8 mouse cellular contexts compared by ENCODE assay signal in the genomic region with DNA sequence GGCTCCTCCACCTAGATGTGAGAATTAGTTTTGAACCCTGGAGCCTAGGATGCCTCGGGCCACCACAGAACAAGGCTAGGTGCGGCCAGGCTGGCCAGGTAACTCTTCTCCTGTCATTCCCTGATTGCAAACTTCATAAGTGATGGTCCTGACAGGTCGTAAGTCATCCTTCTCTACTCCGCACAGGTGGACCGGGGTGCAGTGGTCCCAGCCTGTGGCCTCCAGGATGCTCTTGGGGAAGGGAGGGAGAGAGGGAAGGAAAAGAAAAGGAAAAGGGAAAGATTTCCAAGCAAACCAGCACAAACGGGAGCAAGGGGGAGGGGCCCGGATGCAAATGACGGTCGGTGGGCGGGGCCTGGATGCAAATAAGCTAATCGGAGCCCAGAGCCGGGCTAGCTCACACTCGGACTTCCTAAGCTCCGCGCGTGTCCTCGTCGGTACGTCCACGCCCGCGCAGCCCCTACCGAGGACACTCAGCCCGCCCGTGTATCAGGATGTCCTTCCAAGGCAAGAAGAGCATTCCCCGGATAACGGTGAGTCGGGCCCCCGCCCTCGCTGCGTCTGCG. TPM values are rescaled to one million over a fixed set of nuclear protein-coding genes. Genes with fewer than 3 reads are reported as not detected.
DNase-seq lines count a peak whose midpoint lies in the region; ATAC-seq and TF ChIP-seq lines count a peak whose summit lies in the region.
"Had no signal": no experiment of that assay in that cellular context is flagged by ENCODE, and none has a peak within 500 bp of the region (broad histone marks: within the 10 kb centered on the region; RNA-seq: fewer than 3 reads in every experiment).

A gene (plus strand): TSS at position 373 of the 566 bp plus-strand sequence.

- H3K9me3 ChIP-seq in kidney, embryonic 15.5 days (replicated peaks) = 0 out of 2 replicates have a peak, but pooled peaks cover 2% of the 10 kb centered on the region
- no peaks in the 10 kb centered on the region for H3K9me3 ChIP-seq in limb, embryonic 12.5 days
- no peaks in the 10 kb centered on the region for H3K9me3 ChIP-seq in midbrain, postnatal 0 days (ENCODE audit: low read length)

- H3K4me2 ChIP-seq in kidney, embryonic 15.5 days = peak within 1 kb of the TSS; percentile 97
- H3K4me2 ChIP-seq in limb, embryonic 12.5 days = peak within 1 kb of the TSS; percentile 82
- H3K4me2 ChIP-seq in midbrain, postnatal 0 days (ENCODE audit: low read depth, low read length, poor library complexity, severe bottlenecking) = peak within 1 kb of the TSS; percentile 80

- peak within 1 kb of the TSS; percentile 51 for H3K9ac ChIP-seq in kidney, embryonic 15.5 days
- H3K9ac ChIP-seq in limb, embryonic 12.5 days (replicated peaks) = peak within 1 kb of the TSS; percentile 75
- peak within 1 kb of the TSS; percentile 94 for H3K9ac ChIP-seq in midbrain, postnatal 0 days (replicated peaks; ENCODE audit: low read length, poor library complexity, severe bottlenecking)

- 7% methylated on average over 32 of the region's 32 CpGs for WGBS in kidney, embryonic 15.5 days
- WGBS in limb, embryonic 12.5 days = 7% methylated on average over 32 of the region's 32 CpGs
- 9% methylated on average over 26 of the region's 32 CpGs for WGBS in midbrain, postnatal 0 days

- peak; percentile 78 for ATAC-seq in kidney, embryonic 15.5 days (replicated peaks; ENCODE audit: low FRiP score)
- ATAC-seq in limb, embryonic 12.5 days (ENCODE audit: insufficient number of reproducible peaks, insufficient read depth, low FRiP score, low TSS enrichment, low read depth) = peak; percentile 80
- peak; percentile 81 for ATAC-seq in midbrain, postnatal 0 days (ENCODE audit: low FRiP score)

- peak within 1 kb of the TSS; percentile 69 for H3K4me3 ChIP-seq in kidney, embryonic 15.5 days (replicated peaks)
- H3K4me3 ChIP-seq in limb, embryonic 12.5 days (replicated peaks) = peak within 1 kb of the TSS; percentile 68
- H3K4me3 ChIP-seq in midbrain, postnatal 0 days (ENCODE audit: low read depth, low read length) = peak within 1 kb of the TSS; percentile 87

- peaks cover 46% of the 10 kb centered on the region for H3K27me3 ChIP-seq in kidney, embryonic 15.5 days
- peaks cover 44% of the 10 kb centered on the region for H3K27me3 ChIP-seq in limb, embryonic 12.5 days
- H3K27me3 ChIP-seq in midbrain, postnatal 0 days (ENCODE audit: insufficient read depth, low read length) = no peaks in the 10 kb centered on the region

- no peak for TF ChIP-seq CTCF in midbrain, postnatal 0 days (IDR thresholded peaks at IDR 0.05)

- no peaks in the 10 kb centered on the region for H3K36me3 ChIP-seq in kidney, embryonic 15.5 days
- peaks cover 11% of the 10 kb centered on the region for H3K36me3 ChIP-seq in limb, embryonic 12.5 days
- H3K36me3 ChIP-seq in midbrain, postnatal 0 days (ENCODE audit: insufficient read depth, low read length) = peaks cover 18% of the 10 kb centered on the region

- H3K27ac ChIP-seq in kidney, embryonic 15.5 days = no peak within 1 kb of the TSS
- H3K27ac ChIP-seq in limb, embryonic 12.5 days = no peak within 1 kb of the TSS
- H3K27ac ChIP-seq in midbrain, postnatal 0 days (ENCODE audit: low read depth, low read length) = peak within 1 kb of the TSS; percentile 87

- peak; percentile 96 for DNase-seq in brain, adult 2 months (ENCODE audit: low read depth, low spot score)
- DNase-seq in embryo, embryonic 9.5 days (ENCODE audit: extremely low spot score) = peak; percentile 82
- peak; percentile 11 for DNase-seq in heart, adult 8-10 months (ENCODE audit: low spot score)
- DNase-seq in midbrain, postnatal 0 days (ENCODE audit: low spot score) = peak; percentile 92
- DNase-seq in urinary bladder, postnatal 25 days (ENCODE audit: low spot score) = peak; percentile 40

- peaks cover 31% of the 10 kb centered on the region for H3K4me1 ChIP-seq in kidney, embryonic 15.5 days
- peaks cover 16% of the 10 kb centered on the region; the same call in 1 of the 2 replicates for H3K4me1 ChIP-seq in limb, embryonic 12.5 days (replicated peaks)
- peaks cover 14% of the 10 kb centered on the region for H3K4me1 ChIP-seq in midbrain, postnatal 0 days (ENCODE audit: insufficient read depth, low read length)

RNA-seq across cellular contexts. Expression of the gene that starts here (rescaled TPM):
- 1 to 10 TPM; 4.1 to 6.3 (median 4.9) TPM for total RNA-seq in heart, adult 8-10 months (2022)
- polyA plus RNA-seq in kidney, embryonic 15.5 days (2015; fragmentation: Nextera tagmentation; extraction: Ambion mirVana) = 14.6 and 17.6 TPM in 2 replicates
- 34.4 and 34.9 TPM in 2 replicates for polyA plus RNA-seq in limb, embryonic 12.5 days (2016; fragmentation: Nextera tagmentation; extraction: Ambion mirVana)
- 172 and 180 TPM in 2 replicates for total RNA-seq in midbrain, postnatal 0 days (2014; rRNA removed)
- polyA plus RNA-seq in midbrain, postnatal 0 days (2015; fragmentation: Nextera tagmentation; extraction: Ambion mirVana) = 164 and 167 TPM in 2 replicates
- total RNA-seq: common myeloid progenitor, adult 5-6 weeks had no signal

Comparison
In these comparisons a context has a peak if more than half of its experiments do, and no peak if none do; other contexts are left out.
1. RNA of the gene that starts here (total RNA-seq): 172 to 180 TPM in midbrain, postnatal 0 days; 4.1 to 6.3 TPM in heart, adult 8-10 months; every median in the first group is over 10 times any median in the second.
2. DNase-seq: peak in every context shown above with its lines; median percentile 96 in brain, adult 2 months; 92 in midbrain, postnatal 0 days; 82 in embryo, embryonic 9.5 days; 40 in urinary bladder, postnatal 25 days; 11 in heart, adult 8-10 months.
3. Peak in every context shown above with its lines, with median percentiles within 50 percentile points of each other: ATAC-seq, H3K4me2 ChIP-seq, H3K4me3 ChIP-seq and H3K9ac ChIP-seq.